Mouse (Mus musculus) B cell, adult 62 days (primary cell): ENCODE data around the gene Pga5. TPM values are rescaled to one million over a fixed set of nuclear protein-coding genes. Genes with fewer than 3 reads are reported as not detected.

ENCODE experiments used
- total RNA-seq: library from RNA; stranded (reverse); gene quantifications from 4 replicates; pipeline ENCODE4 v1.2.4, GENCODE M21; 2023

Gene Pga5
- not detected in 4 replicates for total RNA-seq

DNA sequence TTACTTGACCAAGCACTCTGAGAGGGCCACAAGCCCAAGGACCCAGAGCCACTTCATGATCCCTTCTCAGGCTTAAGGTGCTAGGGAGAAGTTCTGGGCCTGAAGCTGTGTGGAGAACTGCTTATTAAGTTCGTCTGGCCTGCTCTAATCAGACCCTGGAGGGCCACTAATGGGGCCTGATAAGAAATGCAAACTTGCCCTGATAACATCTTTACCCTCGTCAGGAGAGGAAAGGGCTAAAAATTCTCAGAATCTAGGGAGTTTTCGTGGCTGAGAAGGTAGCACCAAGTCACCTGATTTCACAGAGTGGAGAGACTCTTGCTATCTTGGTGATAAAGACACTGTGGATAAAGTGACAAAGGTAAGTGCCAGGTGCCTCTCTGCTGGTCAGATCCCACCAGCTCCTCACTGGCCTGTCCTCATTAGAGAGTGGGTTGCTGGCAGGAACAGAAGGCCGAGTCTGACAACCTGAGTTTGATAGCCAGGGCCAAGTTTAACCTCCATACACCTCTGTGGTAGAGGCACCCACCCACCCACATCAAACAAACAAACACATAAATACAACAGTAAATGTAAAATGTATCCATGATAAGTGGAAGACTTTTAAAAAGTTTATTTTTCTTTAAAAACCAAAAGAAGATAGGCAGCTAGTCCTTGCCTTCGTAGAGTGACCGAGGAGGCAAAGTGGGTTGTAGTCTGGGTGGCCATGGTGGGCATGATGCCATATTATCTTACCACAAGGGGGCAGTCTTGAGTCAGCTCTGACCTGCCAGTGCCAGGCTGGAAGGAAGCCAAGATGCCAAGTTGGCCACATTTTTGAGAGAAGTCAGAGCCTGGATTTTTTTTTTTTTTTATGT is at the start of gene Pga5:
TSS of gene Pga5 (minus strand) at position 157 of the 857 bp plus-strand sequence.

DNA sequence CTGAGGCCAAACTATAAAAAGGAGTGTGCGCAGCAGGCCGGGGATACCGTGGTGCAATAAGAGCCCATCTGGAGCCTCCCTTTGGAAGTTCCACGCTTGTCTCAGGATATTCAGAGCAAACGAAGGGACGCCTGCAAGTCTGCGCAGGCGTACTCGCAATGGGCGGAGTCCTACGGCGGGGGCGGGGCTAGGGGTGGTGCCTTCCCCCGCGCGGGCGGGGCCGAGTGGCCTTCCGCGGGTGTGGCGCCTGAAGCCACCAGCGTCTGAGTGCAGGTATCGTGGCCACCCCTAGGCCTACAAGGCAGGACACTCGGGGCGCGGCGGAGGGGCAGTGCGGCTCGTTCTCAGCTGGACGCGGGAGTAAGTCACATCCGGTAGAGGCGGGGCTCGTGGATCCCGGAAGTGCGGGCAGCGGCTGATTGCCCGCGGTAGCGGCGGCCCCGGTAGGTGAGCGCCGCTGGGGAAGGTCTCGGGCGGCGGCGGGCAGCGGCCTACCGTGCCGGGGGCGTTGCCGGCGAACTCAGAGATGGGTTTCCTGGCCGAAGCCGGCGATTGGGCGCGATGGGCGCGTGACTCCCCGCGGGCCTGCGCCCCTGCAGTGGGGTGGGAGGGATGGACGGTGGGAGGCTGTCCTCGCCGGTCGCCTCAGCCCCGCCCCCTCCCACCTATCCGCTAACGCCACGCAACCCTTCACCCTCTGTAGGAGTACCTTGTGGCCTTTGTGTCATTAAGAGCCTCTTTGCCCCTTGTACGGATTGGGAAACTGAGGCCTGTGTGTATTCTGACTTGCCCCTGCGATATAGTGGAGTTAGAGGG is 10.9 kb upstream of the Pga5 start, which contains the start of gene Vps37c:
TSS of gene Vps37c (plus strand) at position 199 of the 816 bp plus-strand sequence.

DNA sequence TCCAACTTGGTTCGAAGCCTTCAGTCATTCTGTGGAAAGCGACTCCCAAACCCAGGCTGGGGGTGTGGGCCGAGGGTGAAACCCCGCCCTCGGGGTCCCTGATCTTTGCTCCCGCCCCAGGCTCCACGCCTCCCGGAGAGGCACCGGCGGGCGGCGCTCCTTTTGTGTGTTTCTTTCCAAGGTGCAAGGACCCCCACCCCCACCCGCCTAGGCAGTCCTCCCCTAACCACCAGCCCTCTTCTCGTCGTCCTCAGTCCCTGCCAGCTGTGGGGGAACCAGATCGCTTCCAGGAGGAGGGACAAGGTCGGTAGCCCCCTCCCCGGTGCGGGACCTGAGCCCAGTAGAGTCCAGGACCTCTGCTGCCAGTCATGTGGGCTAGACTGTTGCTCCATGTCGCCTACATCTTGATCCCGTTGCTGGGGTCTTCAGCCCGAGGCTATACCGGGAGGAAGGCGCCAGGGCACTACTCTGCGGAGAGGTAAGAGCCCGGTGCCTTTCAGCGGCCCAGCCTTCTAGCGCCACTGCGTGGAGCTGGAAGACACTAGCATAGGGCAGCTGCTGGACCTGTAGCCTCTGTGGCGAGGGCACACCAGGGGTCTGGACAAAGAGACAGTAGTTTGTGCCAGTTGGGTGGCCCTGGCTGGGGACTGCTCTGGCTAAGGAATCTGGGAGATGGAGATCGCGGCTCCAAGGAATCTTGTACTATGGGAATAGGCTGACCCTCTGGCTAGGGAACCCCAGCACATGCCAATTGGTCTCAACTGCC is 43.6 kb downstream of the Pga5 start, which contains the start of gene Vwce:
TSS of gene Vwce (plus strand) at position 108 of the 766 bp plus-strand sequence.

Other genes with a start within 250 kb of the Pga5 start
- 1.5 to 3.5 TPM (median 1.8 TPM) in 4 replicates for gene Lrrc10b, start 220.6 kb downstream of the Pga5 start, total RNA-seq
- gene Ppp1r32, start 195.1 kb downstream of the Pga5 start, total RNA-seq, result 5.1 to 6.7 TPM (median 5.9 TPM) in 4 replicates
- 172 to 176 TPM (median 175 TPM) in 4 replicates for gene Cpsf7, start 152.8 kb downstream of the Pga5 start, total RNA-seq
- 55.9 to 71.1 TPM (median 63.4 TPM) in 4 replicates for gene Sdhaf2, start 151.9 kb downstream of the Pga5 start, total RNA-seq
- gene Tmem216, start 121.8 kb downstream of the Pga5 start, total RNA-seq, result 7.9 to 13.0 TPM (median 9.0 TPM) in 4 replicates
- 188 to 204 TPM (median 196 TPM) in 4 replicates for gene Cyb561a3, start 100.9 kb downstream of the Pga5 start, total RNA-seq
- gene Tmem138, start 100.7 kb downstream of the Pga5 start, total RNA-seq, result 6.6 to 10.6 TPM (median 8.2 TPM) in 4 replicates
- 162 to 176 TPM (median 168 TPM) in 4 replicates for gene Ddb1, start 72.7 kb downstream of the Pga5 start, total RNA-seq
- 3.2 to 6.2 TPM (median 4.1 TPM) in 4 replicates for gene Tkfc, start 72.4 kb downstream of the Pga5 start, total RNA-seq
- 0.36 to 1.3 TPM (median 0.75 TPM) in 3 of 4 replicates, not detected in the other for gene Vwce, start 43.9 kb downstream of the Pga5 start, total RNA-seq
- gene Vps37c, start 10.7 kb upstream of the Pga5 start, total RNA-seq, result 19.0 to 23.7 TPM (median 23.0 TPM) in 4 replicates
- gene Cd5, start 60.9 kb upstream of the Pga5 start, total RNA-seq, result 1.2 to 3.2 TPM (median 1.6 TPM) in 4 replicates
- 0.24 to 0.73 TPM in 2 of 4 replicates, not detected in the others for gene Cd6, start 152.0 kb upstream of the Pga5 start, total RNA-seq
- 30.3 to 56.1 TPM (median 39.7 TPM) in 4 replicates for gene Slc15a3, start 161.7 kb upstream of the Pga5 start, total RNA-seq
- 0.28 to 2.0 TPM (median 0.51 TPM) in 4 replicates for gene Tmem132a, start 191.9 kb upstream of the Pga5 start, total RNA-seq
- 24.4 to 29.2 TPM (median 25.2 TPM) in 4 replicates for gene Tmem109, start 203.9 kb upstream of the Pga5 start, total RNA-seq
- gene Prpf19, start 217.2 kb upstream of the Pga5 start, total RNA-seq, result 107 to 138 TPM (median 121 TPM) in 4 replicates
- not detected in 4 replicates for gene Zp1, start 242.6 kb upstream of the Pga5 start, total RNA-seq